Mouse (Mus musculus): ENCODE data around the gene Urb1.

GRCm38 (mm10) chr16:90804466-90804865 is 5.7 kb downstream of the Urb1 start:
- TF ChIP-seq POLR2A (IDR thresholded peaks at IDR 0.05; ENCODE audit: borderline replicate concordance, extremely low read depth, insufficient read depth, insufficient read length, poor library complexity, severe bottlenecking), result no peak
- TF ChIP-seq CTCF (IDR thresholded peaks at IDR 0.05; ENCODE audit: borderline replicate concordance, extremely low read depth, insufficient read depth, insufficient read length), result no peak
